Mouse (Mus musculus) G1E (cell line): Measurements from ENCODE around the gene Aurkaip1. TPM values are rescaled to one million over a fixed set of nuclear protein-coding genes. Genes with fewer than 3 reads are reported as not detected.

ENCODE experiments used
- ATAC-seq: 2 replicates; pipeline ENCODE4 v1.8.0; 2016; ENCODE audit warnings: mild to moderate bottlenecking; ENCODE audit not compliant: insufficient number of reproducible peaks, poor library complexity, low FRiP score, severe bottlenecking; ENCODE audit errors: extremely low read depth
- DNase-seq: peaks from one replicate; pipeline ENCODE4 v3.0.0; 2012; ENCODE audit warnings: low spot score
- H3K27me3 ChIP-seq: 2 replicates; pipeline ENCODE4 v1.6.1; 2012; ENCODE audit warnings: mild to moderate bottlenecking, low read length, inconsistent platforms; ENCODE audit not compliant: insufficient read depth
- H3K36me3 ChIP-seq: replicated peaks from 2 replicates; pipeline ENCODE3; 2012; ENCODE audit warnings: mild to moderate bottlenecking, inconsistent platforms
- H3K4me1 ChIP-seq: 2 replicates; pipeline ENCODE4 v1.6.1; 2012; ENCODE audit warnings: low read depth, low read length, inconsistent platforms, mixed read lengths; ENCODE audit not compliant: insufficient read depth
- H3K4me3 ChIP-seq: 2 replicates; pipeline ENCODE4 v1.5.1; 2012; ENCODE audit warnings: low read depth, mild to moderate bottlenecking, inconsistent platforms, low read length, moderate library complexity, mixed read lengths
- H3K9me3 ChIP-seq: replicated peaks from 2 replicates; pipeline ENCODE4 v1.6.1; 2012; ENCODE audit warnings: inconsistent platforms
- CTCF ChIP-seq: IDR thresholded peaks from 2 replicates; pipeline ENCODE4 v1.5.1; 2012; ENCODE audit warnings: low read depth, low read length, inconsistent platforms, mixed read lengths
- GATA1 ChIP-seq: IDR thresholded peaks from 2 replicates; pipeline ENCODE4 v1.6.1; 2012; ENCODE audit warnings: borderline replicate concordance, low read length, inconsistent platforms, mixed read lengths
- GATA2 ChIP-seq: IDR thresholded peaks from 2 replicates; pipeline ENCODE4 v1.6.1; 2012; ENCODE audit warnings: low read depth, low read length, inconsistent platforms, borderline replicate concordance
- POLR2AphosphoS5 ChIP-seq: IDR thresholded peaks from 2 replicates; pipeline ENCODE4 v1.6.1; 2012; ENCODE audit warnings: low read depth, low read length, inconsistent platforms; ENCODE audit not compliant: insufficient replicate concordance
- TAL1 ChIP-seq: conservative IDR thresholded peaks from 2 replicates; pipeline ENCODE4 v1.6.1; 2012; ENCODE audit warnings: low read depth, low read length, inconsistent platforms, mixed read lengths
- polyA plus RNA-seq: library from polyadenylated mRNA; stranded (reverse); fragments of >175 nt; gene quantifications from 2 replicates; pipeline ENCODE4 v1.2.3, GENCODE M21; 2012
- total RNA-seq, 2 experiments: library from RNA; stranded (forward) in 1 of 2; stranded (reverse) in 1 of 2; fragments of 200-1000 nt in 1 of 2; fragments of >200 nt in 1 of 2; fragmentation: Nextera tagmentation in 1 of 2; gene quantifications; 2 replicates each; pipeline ENCODE4 v1.2.3; 2014 to 2017

Aurkaip1 gene
- total and polyA plus RNA-seq, 3 experiments = 155 to 293 (median 160) TPM

GRCm38 (mm10) chr4:155837404-155838010, 6.4 kb downstream of the Aurkaip1 start:
- peaks cover 28% of the 10 kb centered on the region for H3K36me3 ChIP-seq
- H3K27me3 ChIP-seq = peaks cover 28% of the 10 kb centered on the region
- peaks cover 5% of the 10 kb centered on the region; the same call in 1 of the 2 replicates for H3K9me3 ChIP-seq
- ATAC-seq (no peak), DNase-seq (no peak)
- peaks cover 45% of the 10 kb centered on the region for H3K4me1 ChIP-seq
- TF ChIP-seq GATA1 = no peak
- no peak for TF ChIP-seq TAL1
- TF ChIP-seq CTCF = no peak
- TF ChIP-seq POLR2AphosphoS5 = no peak
- no peak for TF ChIP-seq GATA2
- H3K4me3 ChIP-seq = no peak overlapping the region

- H3K36me3 ChIP-seq = peaks cover 18% of the 10 kb centered on the region
- no peak for TF ChIP-seq GATA1
- no peak for TF ChIP-seq POLR2AphosphoS5
- no peak for TF ChIP-seq GATA2
- DNase-seq (no peak), ATAC-seq (no peak)
- H3K4me3 ChIP-seq = no peak overlapping the region
- peaks cover 35% of the 10 kb centered on the region for H3K4me1 ChIP-seq
- H3K27me3 ChIP-seq = peaks cover 33% of the 10 kb centered on the region
- H3K9me3 ChIP-seq = peaks cover 5% of the 10 kb centered on the region; the same call in 1 of the 2 replicates
These were observed 7.4 kb downstream of the Aurkaip1 start for GRCm38 (mm10) chr4:155838187-155839153.

GRCm38 (mm10) chr4:155839483-155839910, 8.4 kb downstream of the Aurkaip1 start, which contains the start of gene Mxra8:
Gene Mxra8, plus strand, starts transcription at chr4:155839680.
- H3K36me3 ChIP-seq = peaks cover 9% of the 10 kb centered on the region
- peaks cover 33% of the 10 kb centered on the region for H3K27me3 ChIP-seq
- peak within 1 kb of the TSS; percentile 68; the same call in 1 of the 2 replicates for H3K4me3 ChIP-seq
- no peak for ATAC-seq
- peaks cover 27% of the 10 kb centered on the region for H3K4me1 ChIP-seq
- H3K9me3 ChIP-seq = peaks cover 5% of the 10 kb centered on the region; the same call in 1 of the 2 replicates
- no peak for TF ChIP-seq GATA1
- no peak for TF ChIP-seq TAL1
- no peak for TF ChIP-seq CTCF
- no peak for TF ChIP-seq POLR2AphosphoS5
- no peak for TF ChIP-seq GATA2
- DNase-seq = no peak

- Histone ChIP-seq H3K36me3 (peaks cover 2% of the 10 kb centered on the region), H3K9me3 (peaks cover 5% of the 10 kb centered on the region; the same call in 1 of the 2 replicates), H3K4me1 (peaks cover 27% of the 10 kb centered on the region), H3K4me3 (peak overlapping the region; percentile 68), H3K27me3 (peaks cover 33% of the 10 kb centered on the region)
- TF ChIP-seq POLR2AphosphoS5 (no peak), GATA2 (no peak), GATA1 (no peak), TAL1 (no peak), CTCF (no peak)
- no peak for DNase-seq
- ATAC-seq = no peak
These were observed 9.3 kb downstream of the Aurkaip1 start for GRCm38 (mm10) chr4:155840076-155841002.

- ATAC-seq (peak; percentile 63; the same call in 1 of the 2 replicates), DNase-seq (peak; percentile 24)
- Histone ChIP-seq H3K4me3 (peak overlapping the region; percentile 68), H3K27me3 (peaks cover 33% of the 10 kb centered on the region), H3K4me1 (peaks cover 27% of the 10 kb centered on the region), H3K36me3 (no peaks in the 10 kb centered on the region), H3K9me3 (peaks cover 5% of the 10 kb centered on the region; the same call in 1 of the 2 replicates)
- TF ChIP-seq GATA1 = no peak
- TF ChIP-seq POLR2AphosphoS5 = no peak
- TF ChIP-seq TAL1 = no peak
- TF ChIP-seq CTCF = no peak
- TF ChIP-seq GATA2 = no peak
These were observed 10.0 kb downstream of the Aurkaip1 start for GRCm38 (mm10) chr4:155841003-155841454.
